Mouse (Mus musculus): ENCODE data around the gene Nr2c1.

GRCm38 (mm10) chr10:94142427-94142826 is 5.4 kb upstream of the Nr2c1 start:
- TF ChIP-seq POLR2A (IDR thresholded peaks at IDR 0.05; ENCODE audit: extremely low read depth, insufficient read depth, low read length) (no peak), CTCF (IDR thresholded peaks at IDR 0.05; ENCODE audit: low read depth, low read length) (no peak)

All from liver, adult 2 months (tissue).